Mouse (Mus musculus): ENCODE results near the gene Hoxa1.

Hoxa1 gene

GRCm38 (mm10) chr6:52157466-52158275, 446 bp downstream of the Hoxa1 start:
- DNase-seq (ENCODE audit: low spot score) = peak; percentile 27

GRCm38 (mm10) chr6:52156551-52157200, 1.4 kb downstream of the Hoxa1 start:
- DNase-seq (ENCODE audit: low spot score) = peak; percentile 31

- DNase-seq (ENCODE audit: low spot score) = no peak
Measured at GRCm38 (mm10) chr6:52155471-52155870, 2.6 kb downstream of the Hoxa1 start.

DNA sequence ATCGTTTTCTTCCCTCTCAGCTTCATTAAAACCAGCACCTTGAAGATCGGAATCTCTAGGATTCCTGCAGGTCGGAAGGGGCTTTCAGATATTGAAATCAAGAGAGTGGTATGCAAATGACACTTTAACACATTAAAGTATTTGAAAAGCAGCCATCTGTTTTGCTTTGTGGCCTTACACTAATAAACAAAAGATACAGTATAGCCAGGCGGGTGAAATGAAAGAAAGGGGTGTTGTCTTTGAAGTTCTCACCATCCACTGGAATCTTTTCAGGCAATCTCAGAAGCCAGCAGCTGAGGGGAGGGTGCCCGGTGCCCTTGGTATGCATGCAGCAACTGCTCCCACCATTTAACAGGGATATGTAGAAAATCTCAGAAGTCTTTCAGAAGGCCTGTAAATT, 4.1 kb downstream of the Hoxa1 start:
- DNase-seq (ENCODE audit: low spot score) = no peak

GRCm38 (mm10) chr6:52153270-52153669, 4.8 kb downstream of the Hoxa1 start:
- peak; percentile 77 for DNase-seq (ENCODE audit: low spot score)

- peak; percentile 60 for DNase-seq (ENCODE audit: low spot score)
Measured at GRCm38 (mm10) chr6:52152226-52153193, 5.6 kb downstream of the Hoxa1 start.

- DNase-seq (ENCODE audit: low spot score) = peak; percentile 47
Measured at GRCm38 (mm10) chr6:52151571-52151970, 6.5 kb downstream of the Hoxa1 start.

DNA sequence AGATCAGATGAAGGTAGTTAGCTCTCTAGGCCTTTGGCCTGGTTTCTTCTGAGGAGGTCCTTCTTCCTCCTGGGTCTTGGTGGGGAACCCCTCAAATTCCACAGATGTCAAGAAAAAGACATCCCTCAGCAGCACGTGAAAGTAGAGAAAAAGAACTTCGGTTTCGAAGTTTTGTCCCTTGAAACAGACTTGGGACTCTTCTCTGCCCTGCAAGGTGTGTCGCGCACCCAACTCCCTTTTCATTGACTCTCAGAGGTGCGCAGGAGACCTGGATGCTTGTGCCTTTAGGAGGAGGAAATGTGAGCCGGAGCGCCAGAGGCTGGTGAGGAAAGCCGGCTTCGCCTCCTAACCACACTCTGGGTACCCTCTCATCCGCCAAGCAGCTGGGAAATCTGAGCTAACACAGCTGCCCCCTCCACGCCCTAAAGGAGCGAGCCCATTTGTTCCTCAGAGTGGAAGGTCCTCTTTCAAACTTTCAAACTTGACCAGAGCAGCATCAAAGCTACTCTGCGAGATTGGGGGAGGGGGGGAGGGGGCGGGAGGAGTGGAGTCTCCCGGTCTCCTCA, 7.6 kb downstream of the Hoxa1 start:
- peak; percentile 76 for DNase-seq (ENCODE audit: low spot score)

GRCm38 (mm10) chr6:52139115-52139514, 19.0 kb downstream of the Hoxa1 start:
- DNase-seq (ENCODE audit: low spot score) = no peak

- DNase-seq (ENCODE audit: low spot score) = peak; percentile 60
Measured at GRCm38 (mm10) chr6:52138576-52138975, 19.5 kb downstream of the Hoxa1 start.

DNA sequence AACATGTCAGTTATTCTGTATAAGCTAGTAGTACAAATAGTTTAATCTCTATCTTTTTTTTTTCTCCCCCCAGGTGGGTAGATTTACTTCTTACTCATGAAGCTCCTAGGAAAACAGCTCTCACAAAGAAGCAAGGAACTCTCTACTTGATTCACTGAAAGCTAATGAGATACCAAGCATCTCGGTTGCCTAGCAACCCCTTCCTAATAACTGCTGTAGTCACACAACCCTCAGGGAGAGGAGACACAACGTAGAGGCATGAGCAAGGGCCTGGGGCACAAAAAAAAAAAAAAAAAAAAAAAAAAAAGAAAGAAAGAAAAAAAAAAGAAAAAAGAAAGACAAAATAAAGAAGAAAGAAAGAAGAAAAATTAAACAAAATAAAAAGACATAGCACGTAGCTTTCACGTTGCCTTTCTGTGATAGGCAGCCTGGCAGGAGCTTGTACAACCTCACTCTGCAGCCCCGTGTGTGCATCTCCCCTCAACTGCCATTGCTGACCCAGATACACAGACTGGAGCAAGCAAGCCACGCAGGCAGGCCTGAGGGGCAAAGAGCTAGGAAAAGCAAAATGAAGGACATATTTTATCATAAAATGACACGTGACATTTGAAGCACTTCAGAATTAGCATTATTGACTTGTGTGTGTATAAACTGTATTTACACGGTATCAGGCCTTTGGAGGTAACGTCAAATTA, 20.1 kb downstream of the Hoxa1 start:
- peak; percentile 83 for DNase-seq (ENCODE audit: low spot score)

- DNase-seq (ENCODE audit: low spot score) = no peak
Measured at GRCm38 (mm10) chr6:52123673-52124072, 34.4 kb downstream of the Hoxa1 start.

DNA sequence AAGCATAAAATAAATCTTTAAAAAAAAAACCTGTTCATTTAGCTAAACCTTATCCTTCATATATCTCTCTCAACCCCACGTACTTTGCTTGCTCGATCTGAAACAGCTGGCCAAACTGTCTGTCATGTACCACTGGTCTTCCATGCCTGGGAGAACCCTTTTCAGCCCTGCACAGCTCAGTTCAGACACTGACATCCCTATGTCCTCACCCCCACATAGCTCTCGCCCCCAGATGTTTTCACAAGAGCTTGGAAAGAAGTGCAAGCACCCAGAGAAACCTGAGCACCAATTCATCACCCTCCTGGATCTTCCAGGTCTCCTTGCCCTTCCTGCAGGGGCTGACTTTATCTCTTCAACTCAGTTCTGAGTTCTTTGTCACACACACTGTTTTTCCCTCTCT, 36.9 kb downstream of the Hoxa1 start:
- no peak for DNase-seq (ENCODE audit: low spot score)

GRCm38 (mm10) chr6:52118903-52119635, 39.0 kb downstream of the Hoxa1 start:
- peak; percentile 68 for DNase-seq (ENCODE audit: low spot score)

DNA sequence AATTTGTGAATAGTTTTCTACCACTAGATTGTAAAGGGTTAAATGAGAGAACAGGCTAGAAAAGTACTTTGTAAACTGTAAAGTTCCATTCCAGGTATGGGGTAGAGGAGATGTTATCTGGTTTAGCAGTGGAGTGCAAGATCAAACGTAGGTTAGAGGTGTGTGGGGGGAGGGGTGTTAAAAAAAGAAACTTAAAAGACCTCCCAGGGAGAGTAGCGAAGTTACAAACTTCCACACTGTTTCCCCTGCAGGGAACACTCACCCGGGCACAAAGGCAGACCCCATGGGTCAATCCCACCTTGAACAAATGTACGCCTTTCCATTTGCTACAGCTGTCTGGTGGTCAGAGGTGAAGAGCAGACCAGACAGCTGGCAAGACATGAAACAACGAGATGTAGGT, 42.2 kb downstream of the Hoxa1 start:
- DNase-seq (ENCODE audit: low spot score) = no peak

GRCm38 (mm10) chr6:52111846-52112245, 46.3 kb downstream of the Hoxa1 start:
- DNase-seq (ENCODE audit: low spot score) = no peak

GRCm38 (mm10) chr6:52107400-52107799, 50.7 kb downstream of the Hoxa1 start:
- DNase-seq (ENCODE audit: low spot score) = no peak

DNA sequence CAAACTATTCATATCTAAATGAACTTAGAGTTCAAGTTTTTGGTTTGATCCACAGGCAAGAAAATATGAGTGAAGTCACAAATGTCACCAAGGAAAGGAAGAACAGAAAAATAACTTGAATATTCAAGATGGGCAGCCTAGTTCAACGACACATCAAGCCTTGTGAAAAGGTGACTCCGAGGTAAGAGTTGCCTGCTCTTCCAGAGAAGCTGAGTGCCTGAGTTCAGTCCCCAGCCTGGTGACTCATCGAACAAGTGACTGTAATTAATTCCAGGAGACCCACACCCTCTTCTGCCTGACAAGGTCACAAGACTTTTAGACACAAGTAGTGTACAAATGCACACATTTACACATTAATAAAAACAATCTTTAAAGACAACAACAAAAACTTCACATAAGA, 51.4 kb downstream of the Hoxa1 start:
- DNase-seq (ENCODE audit: low spot score) = no peak

- DNase-seq (ENCODE audit: low spot score) = peak; percentile 60
Measured at GRCm38 (mm10) chr6:52106178-52106577, 51.9 kb downstream of the Hoxa1 start.

Measured in embryo, embryonic 10.5 days (tissue).